Mouse (Mus musculus): ENCODE measurements around the gene 1700021F05Rik. TPM values are rescaled to one million over a fixed set of nuclear protein-coding genes. Genes with fewer than 3 reads are reported as not detected.

The 1700021F05Rik gene
- total RNA-seq, 2 experiments from 2014 or later, result 45.2 to 52.1 TPM

GRCm38 (mm10) chr10:43487441-43488010 is 53.3 kb downstream of the 1700021F05Rik start:
- intact Hi-C loops (cut with DNase I), result no loop called here
- DNase-seq, result no peak

GRCm38 (mm10) chr10:43485751-43486268 is 55.0 kb downstream of the 1700021F05Rik start:
- intact Hi-C loops (cut with DNase I), result no loop called here
- no peak for DNase-seq

- intact Hi-C loops (cut with DNase I), result no loop called here
- DNase-seq, result peak; percentile 21
Observed at GRCm38 (mm10) chr10:43483426-43483995, 57.3 kb downstream of the 1700021F05Rik start.

- no peak for DNase-seq
- intact Hi-C loops (cut with DNase I), result no loop called here
Observed at GRCm38 (mm10) chr10:43482021-43482420, 58.8 kb downstream of the 1700021F05Rik start.

GRCm38 (mm10) chr10:43481179-43481578 is 59.6 kb downstream of the 1700021F05Rik start:
- intact Hi-C loops (cut with DNase I), result no loop called here
- DNase-seq, result no peak

- intact Hi-C loops (cut with DNase I), result no loop called here
- DNase-seq, result no peak
Observed at GRCm38 (mm10) chr10:43480227-43480849, 60.5 kb downstream of the 1700021F05Rik start.

GRCm38 (mm10) chr10:43479436-43480157 is 61.2 kb downstream of the 1700021F05Rik start:
- peak; percentile 70 for DNase-seq
- intact Hi-C loops (cut with DNase I), result loop anchor here (5.0 kb wide), 1 partner anchor 307 kb away; the partner anchor contains the start of genes 9030612E09Rik and Sobp

- intact Hi-C loops (cut with DNase I), result loop anchor here (5.0 kb wide), 1 partner anchor 307 kb away; the partner anchor contains the start of genes 9030612E09Rik and Sobp
- peak; percentile 75 for DNase-seq
Observed at GRCm38 (mm10) chr10:43478751-43479435, 61.9 kb downstream of the 1700021F05Rik start, which contains the start of gene Bend3. TSS of gene Bend3 (plus strand) at chr10:43478831.

- intact Hi-C loops (cut with DNase I), result loop anchor here (5.0 kb wide), 1 partner anchor 306 kb away; the partner anchor contains the start of genes 9030612E09Rik and Sobp
- DNase-seq, result peak; percentile 60
Observed at GRCm38 (mm10) chr10:43477865-43478681, 62.7 kb downstream of the 1700021F05Rik start.

- intact Hi-C loops (cut with DNase I), result loop anchor here (5.0 kb wide), 1 partner anchor 305 kb away; the partner anchor contains the start of genes 9030612E09Rik and Sobp
- DNase-seq, result no peak
Observed at GRCm38 (mm10) chr10:43477459-43477858, 63.3 kb downstream of the 1700021F05Rik start.

- intact Hi-C loops (cut with DNase I), result loop anchor here (5.0 kb wide), 1 partner anchor 303 kb away; the partner anchor contains the start of genes 9030612E09Rik and Sobp
- DNase-seq, result no peak
Observed at GRCm38 (mm10) chr10:43475376-43475775, 65.4 kb downstream of the 1700021F05Rik start.

Other genes starting within 250 kb of the 1700021F05Rik start
- gene Bend3, start 62.2 kb downstream of the 1700021F05Rik start, total RNA-seq (2021), result 10 to 100 TPM; 13.3 to 14.1 TPM
- gene Gm9803, start 16.9 kb downstream of the 1700021F05Rik start, total RNA-seq (2021), result 1 to 10 TPM; 4.9 TPM
- 100 to 1,000 TPM; 535 to 639 TPM for gene Cd24a, start 37.3 kb upstream of the 1700021F05Rik start, total RNA-seq (2021)

All from left cerebral cortex, postnatal 4 days (tissue).